Mouse (Mus musculus) testis, postnatal 14 days (tissue): Measurements from ENCODE around the gene Abcb5.
A peak's percentile ranks its signal among the peaks of the same experiment; 100 is the strongest.
"Not testable (repeated sequence)": the region's sequence is repeated elsewhere in the genome, so short reads cannot be mapped to it uniquely, and the experiment has no call there.

Source experiments
- DNase-seq: peaks from one replicate; pipeline ENCODE4 v3.0.0; 2021; ENCODE audit warnings: low spot score

Gene Abcb5

GRCm38 (mm10) chr12:118966321-118966720 is at the start of gene Abcb5:
Abcb5 (minus strand) TSS chr12:118966421.
- no peak for DNase-seq

- peak; percentile 6 for DNase-seq
Observed at GRCm38 (mm10) chr12:118999230-118999629, 33.0 kb upstream of the Abcb5 start.

GRCm38 (mm10) chr12:118994328-118995166 is 28.3 kb upstream of the Abcb5 start:
- DNase-seq: no peak

- DNase-seq: no peak
Observed at GRCm38 (mm10) chr12:118984852-118985251, 18.6 kb upstream of the Abcb5 start.

GRCm38 (mm10) chr12:118930386-118931318 is 35.6 kb downstream of the Abcb5 start:
- DNase-seq: peak; percentile 44

GRCm38 (mm10) chr12:118926813-118927281 is 39.4 kb downstream of the Abcb5 start:
- DNase-seq: no peak

- DNase-seq: not testable (repeated sequence)
Observed at GRCm38 (mm10) chr12:118923874-118924273, 42.3 kb downstream of the Abcb5 start.

- DNase-seq: no peak
Observed at GRCm38 (mm10) chr12:118917771-118918170, 48.5 kb downstream of the Abcb5 start.

GRCm38 (mm10) chr12:118910360-118910759 is 55.9 kb downstream of the Abcb5 start:
- DNase-seq: no peak

- no peak for DNase-seq
Observed at GRCm38 (mm10) chr12:118902249-118902648, 64.0 kb downstream of the Abcb5 start.

GRCm38 (mm10) chr12:118887964-118888363 is 78.3 kb downstream of the Abcb5 start:
- DNase-seq: no peak

GRCm38 (mm10) chr12:118882790-118883189 is 83.4 kb downstream of the Abcb5 start:
- DNase-seq: no peak

- no peak for DNase-seq
Observed at GRCm38 (mm10) chr12:118872673-118873072, 93.5 kb downstream of the Abcb5 start.

- no peak for DNase-seq
Observed at GRCm38 (mm10) chr12:118856151-118856550, 110.1 kb downstream of the Abcb5 start.

- peak; percentile 49 for DNase-seq
Observed at GRCm38 (mm10) chr12:118854831-118855453, 111.3 kb downstream of the Abcb5 start.

- no peak for DNase-seq
Observed at GRCm38 (mm10) chr12:118854401-118854800, 111.8 kb downstream of the Abcb5 start.

GRCm38 (mm10) chr12:118853331-118853730 is 112.9 kb downstream of the Abcb5 start:
- no peak for DNase-seq

- DNase-seq: no peak
Observed at GRCm38 (mm10) chr12:118850851-118851410, 115.3 kb downstream of the Abcb5 start.

- DNase-seq: peak; percentile 8
Observed at GRCm38 (mm10) chr12:118849996-118850395, 116.2 kb downstream of the Abcb5 start.

GRCm38 (mm10) chr12:118849203-118849861 is 116.9 kb downstream of the Abcb5 start:
- peak; percentile 16 for DNase-seq
